In genomic region chr8:27903796-27904195, GRCm38 (mm10) we compare ENCODE assay signal across 30 mouse cellular contexts.
A peak's percentile ranks its signal among the peaks of the same experiment; 100 is the strongest.
DNase-seq lines count a peak whose midpoint lies in the region; ATAC-seq lines count a peak whose summit lies in the region.
"Had no signal": no experiment of that assay in that cellular context is flagged by ENCODE, and none has a peak within 500 bp of the region (broad histone marks: within the 10 kb centered on the region; RNA-seq: fewer than 3 reads in every experiment).

No protein-coding gene starts in this region.

- no peak overlapping the region for H3K9ac ChIP-seq in forebrain, embryonic 11.5 days (ENCODE audit: low read length)
- no peak overlapping the region for H3K9ac ChIP-seq in forebrain, embryonic 15.5 days (replicated peaks)
- no peak overlapping the region for H3K9ac ChIP-seq in midbrain, embryonic 14.5 days (replicated peaks; ENCODE audit: low read length)
- H3K9ac ChIP-seq in midbrain, embryonic 15.5 days, result no peak overlapping the region
- H3K9ac ChIP-seq: embryonic facial prominence, embryonic 15.5 days; forebrain, embryonic 13.5 days; intestine, embryonic 15.5 days; liver, embryonic 12.5 days; liver, postnatal 0 days had no signal

- 0 out of 2 replicates have a peak, but pooled peaks have one; percentile 27 for ATAC-seq in forebrain, embryonic 11.5 days (replicated peaks; ENCODE audit: low FRiP score)
- ATAC-seq in forebrain, embryonic 15.5 days (replicated peaks), result no peak
- ATAC-seq in midbrain, embryonic 14.5 days (ENCODE audit: low FRiP score, low TSS enrichment), result no peak
- ATAC-seq in midbrain, embryonic 15.5 days (replicated peaks), result no peak
- ATAC-seq: forebrain, embryonic 13.5 days; hindbrain, postnatal 0 days; intestine, embryonic 15.5 days; liver, embryonic 12.5 days; liver, postnatal 0 days; midbrain, embryonic 16.5 days; Patski had no signal

- no peak overlapping the region for H3K4me3 ChIP-seq in forebrain, embryonic 11.5 days (ENCODE audit: low read depth, low read length)
- no peak overlapping the region for H3K4me3 ChIP-seq in forebrain, embryonic 15.5 days
- H3K4me3 ChIP-seq in midbrain, embryonic 14.5 days (replicated peaks; ENCODE audit: low read depth, low read length), result no peak overlapping the region
- H3K4me3 ChIP-seq in midbrain, embryonic 15.5 days, result no peak overlapping the region
- H3K4me3 ChIP-seq: embryonic facial prominence, embryonic 10.5 days; embryonic facial prominence, embryonic 15.5 days; forebrain, embryonic 13.5 days; intestine, embryonic 15.5 days; liver, embryonic 12.5 days; myocyte had no signal

- DNase-seq in forebrain, embryonic 11.5 days (ENCODE audit: low spot score), result no peak
- DNase-seq in midbrain, embryonic 14.5 days, result peak; percentile 8
- DNase-seq in embryo, embryonic 10.5 days (ENCODE audit: low spot score), result peak; percentile 53
- no peak for DNase-seq in adrenal gland, postnatal 10 days
- no peak for DNase-seq in layer of hippocampus, adult 11-12 months (ENCODE audit: low spot score)
- DNase-seq: adrenal gland, adult 2 months; cerebellum, adult 11 months; cerebellum, adult 9-10 months; cerebellum, postnatal 36 days; gastrocnemius, postnatal 25 days; heart, adult 18-20 months; heart, postnatal 4 days; kidney, adult 2 months; kidney, postnatal 36 days; left cerebral cortex, postnatal 4 days; liver, postnatal 0 days; lung, postnatal 36 days had no signal

- no peaks in the 10 kb centered on the region for H3K9me3 ChIP-seq in forebrain, embryonic 11.5 days (ENCODE audit: control insufficient read depth, low read length)
- no peaks in the 10 kb centered on the region for H3K9me3 ChIP-seq in forebrain, embryonic 15.5 days
- no peaks in the 10 kb centered on the region for H3K9me3 ChIP-seq in midbrain, embryonic 14.5 days (ENCODE audit: control insufficient read depth, low read length)
- no peaks in the 10 kb centered on the region for H3K9me3 ChIP-seq in midbrain, embryonic 15.5 days
- H3K9me3 ChIP-seq: embryonic facial prominence, embryonic 10.5 days; embryonic facial prominence, embryonic 15.5 days; forebrain, embryonic 13.5 days; intestine, embryonic 15.5 days; liver, embryonic 12.5 days had no signal

- no peaks in the 10 kb centered on the region for H3K4me1 ChIP-seq in forebrain, embryonic 11.5 days (replicated peaks; ENCODE audit: control insufficient read depth, insufficient read depth, low read length)
- H3K4me1 ChIP-seq in forebrain, embryonic 15.5 days, result no peaks in the 10 kb centered on the region
- H3K4me1 ChIP-seq in midbrain, embryonic 14.5 days (ENCODE audit: control insufficient read depth, insufficient read depth, low read length), result no peaks in the 10 kb centered on the region
- no peaks in the 10 kb centered on the region for H3K4me1 ChIP-seq in midbrain, embryonic 15.5 days
- H3K4me1 ChIP-seq: embryonic facial prominence, embryonic 15.5 days; forebrain, embryonic 13.5 days; intestine, embryonic 15.5 days; liver, embryonic 12.5 days had no signal

- H3K27me3 ChIP-seq in forebrain, embryonic 11.5 days (ENCODE audit: control insufficient read depth, insufficient read depth, low read length), result no peaks in the 10 kb centered on the region
- no peaks in the 10 kb centered on the region for H3K27me3 ChIP-seq in forebrain, embryonic 15.5 days
- no peaks in the 10 kb centered on the region for H3K27me3 ChIP-seq in midbrain, embryonic 14.5 days (ENCODE audit: control insufficient read depth, insufficient read depth, low read length)
- H3K27me3 ChIP-seq in midbrain, embryonic 15.5 days (replicated peaks), result no peaks in the 10 kb centered on the region
- H3K27me3 ChIP-seq: CH12.LX; embryonic facial prominence, embryonic 15.5 days; forebrain, embryonic 13.5 days; intestine, embryonic 15.5 days; liver, embryonic 12.5 days; Patski had no signal

- H3K36me3 ChIP-seq in forebrain, embryonic 11.5 days (ENCODE audit: control insufficient read depth, insufficient read depth, low read length), result no peaks in the 10 kb centered on the region
- H3K36me3 ChIP-seq in forebrain, embryonic 15.5 days, result no peaks in the 10 kb centered on the region
- no peaks in the 10 kb centered on the region for H3K36me3 ChIP-seq in midbrain, embryonic 14.5 days (ENCODE audit: control insufficient read depth, insufficient read depth, low read length)
- H3K36me3 ChIP-seq in midbrain, embryonic 15.5 days (replicated peaks), result no peaks in the 10 kb centered on the region
- H3K36me3 ChIP-seq: embryonic facial prominence, embryonic 10.5 days; embryonic facial prominence, embryonic 15.5 days; intestine, embryonic 15.5 days; liver, embryonic 12.5 days had no signal

- no peak overlapping the region for H3K4me2 ChIP-seq in forebrain, embryonic 11.5 days (ENCODE audit: low read depth, low read length, severe bottlenecking)
- no peak overlapping the region for H3K4me2 ChIP-seq in forebrain, embryonic 15.5 days (replicated peaks)
- no peak overlapping the region for H3K4me2 ChIP-seq in midbrain, embryonic 14.5 days (ENCODE audit: low read length)
- H3K4me2 ChIP-seq in midbrain, embryonic 15.5 days, result no peak overlapping the region
- H3K4me2 ChIP-seq: embryonic facial prominence, embryonic 15.5 days; forebrain, embryonic 13.5 days; heart, embryonic 11.5 days; intestine, embryonic 15.5 days; liver, embryonic 12.5 days had no signal

- H3K27ac ChIP-seq in forebrain, embryonic 11.5 days (ENCODE audit: low read depth, low read length), result no peak overlapping the region
- no peak overlapping the region for H3K27ac ChIP-seq in forebrain, embryonic 15.5 days (replicated peaks)
- no peak overlapping the region for H3K27ac ChIP-seq in midbrain, embryonic 14.5 days (replicated peaks; ENCODE audit: low read depth, low read length)
- H3K27ac ChIP-seq in midbrain, embryonic 15.5 days, result no peak overlapping the region
- H3K27ac ChIP-seq: embryonic facial prominence, embryonic 10.5 days; embryonic facial prominence, embryonic 15.5 days; forebrain, embryonic 13.5 days; hindbrain, postnatal 0 days; intestine, embryonic 15.5 days; liver, embryonic 12.5 days had no signal

- WGBS in forebrain, embryonic 11.5 days, result 17% methylated on average over 2 of the region's 2 CpGs
- 17% methylated on average over 2 of the region's 2 CpGs for WGBS in forebrain, embryonic 15.5 days
- 13% methylated on average over 2 of the region's 2 CpGs for WGBS in midbrain, embryonic 14.5 days
- WGBS in midbrain, embryonic 15.5 days, result 11% methylated on average over 2 of the region's 2 CpGs

Comparison
In these comparisons a context has a peak if more than half of its experiments do, and no peak if none do; other contexts are left out.
1. DNase-seq: peak in midbrain, embryonic 14.5 days (single experiment) and embryo, embryonic 10.5 days (single experiment); none in forebrain, embryonic 11.5 days (single experiment), adrenal gland, postnatal 10 days (single experiment) and layer of hippocampus, adult 11-12 months (single experiment).